Mouse (Mus musculus) heart, adult 2 months (tissue): Measurements from ENCODE around the gene Kif1bp. TPM values are rescaled to one million over a fixed set of nuclear protein-coding genes. Genes with fewer than 3 reads are reported as not detected.

Experiments used
- DNase-seq, 2 experiments: peaks; one replicate each; pipeline ENCODE4 v3.0.0; 2021
- H3K27ac ChIP-seq: fragments of 200-600 bp; 2 replicates; pipeline ENCODE4 v1.8.1; 2022
- H3K27me3 ChIP-seq: fragments of 200-500 bp; 2 replicates; pipeline ENCODE4 v1.6.1; 2012; ENCODE audit warnings: mild to moderate bottlenecking, low read length, inconsistent platforms, mixed read lengths; ENCODE audit not compliant: control insufficient read depth, insufficient read depth
- H3K36me3 ChIP-seq: fragments of 200-500 bp; 2 replicates; pipeline ENCODE4 v1.6.1; 2012; ENCODE audit warnings: low read length, inconsistent platforms; ENCODE audit not compliant: control insufficient read depth, insufficient read depth
- H3K4me1 ChIP-seq: fragments of 200-500 bp; 2 replicates; pipeline ENCODE4 v1.6.1; 2011; ENCODE audit warnings: low read length; ENCODE audit not compliant: control insufficient read depth, insufficient read depth
- H3K4me3 ChIP-seq: fragments of 200-600 bp; 2 replicates; pipeline ENCODE4 v1.8.1; 2022
- H3K79me2 ChIP-seq: fragments of 200-500 bp; replicated peaks from 2 replicates; pipeline ENCODE4 v1.6.1; 2012; ENCODE audit warnings: mild to moderate bottlenecking, inconsistent platforms, low read length, moderate library complexity, mixed read lengths; ENCODE audit not compliant: control insufficient read depth, insufficient read depth
- H3K9ac ChIP-seq: fragments of 200-500 bp; 2 replicates; pipeline ENCODE4 v1.6.1; 2012; ENCODE audit warnings: low read depth, mild to moderate bottlenecking, control low read depth, inconsistent platforms, low read length, mixed read lengths
- CTCF ChIP-seq: fragments of 200-600 bp; IDR thresholded peaks from 2 replicates; pipeline ENCODE4 v1.8.1; 2022; ENCODE audit warnings: antibody characterized with exemption, mild to moderate bottlenecking, moderate library complexity
- EP300 ChIP-seq: fragments of 200-500 bp; IDR thresholded peaks from 2 replicates; pipeline ENCODE4 v1.6.1; 2011; ENCODE audit warnings: low read depth, low read length, control low read depth; ENCODE audit not compliant: insufficient read depth
- POLR2A ChIP-seq: fragments of 200-500 bp; IDR thresholded peaks from 2 replicates; pipeline ENCODE4 v1.6.1; 2011; ENCODE audit warnings: mild to moderate bottlenecking, low read depth, low read length, control low read depth; ENCODE audit not compliant: insufficient read depth
- WGBS: fragments of 180-500 bp; shearing (Covaris S2); methylation state at CpG from one replicate; pipeline ENCODE4 v1.1.7; 2018; 5-methylcytosine and 5-hydroxymethylcytosine counted together
- intact Hi-C: fragments of 180-260 bp; cut with DNase I; formaldehyde crosslinking; loops from one replicate; pipeline ENCODE4 v1.15.1; 2025
- polyA plus RNA-seq: library from polyadenylated mRNA; depleted of rRNA; stranded (reverse); fragments of >200 nt; gene quantifications from 2 replicates; pipeline ENCODE4 v1.2.3, GENCODE M21; 2012
- total RNA-seq, 2 experiments: library from RNA; stranded (reverse); gene quantifications; 2 replicates each; pipeline ENCODE4 v1.2.3; 2021

Kif1bp gene
- total and polyA plus RNA-seq, 3 experiments: 23.0 to 47.3 (median 43.3) TPM

DNA sequence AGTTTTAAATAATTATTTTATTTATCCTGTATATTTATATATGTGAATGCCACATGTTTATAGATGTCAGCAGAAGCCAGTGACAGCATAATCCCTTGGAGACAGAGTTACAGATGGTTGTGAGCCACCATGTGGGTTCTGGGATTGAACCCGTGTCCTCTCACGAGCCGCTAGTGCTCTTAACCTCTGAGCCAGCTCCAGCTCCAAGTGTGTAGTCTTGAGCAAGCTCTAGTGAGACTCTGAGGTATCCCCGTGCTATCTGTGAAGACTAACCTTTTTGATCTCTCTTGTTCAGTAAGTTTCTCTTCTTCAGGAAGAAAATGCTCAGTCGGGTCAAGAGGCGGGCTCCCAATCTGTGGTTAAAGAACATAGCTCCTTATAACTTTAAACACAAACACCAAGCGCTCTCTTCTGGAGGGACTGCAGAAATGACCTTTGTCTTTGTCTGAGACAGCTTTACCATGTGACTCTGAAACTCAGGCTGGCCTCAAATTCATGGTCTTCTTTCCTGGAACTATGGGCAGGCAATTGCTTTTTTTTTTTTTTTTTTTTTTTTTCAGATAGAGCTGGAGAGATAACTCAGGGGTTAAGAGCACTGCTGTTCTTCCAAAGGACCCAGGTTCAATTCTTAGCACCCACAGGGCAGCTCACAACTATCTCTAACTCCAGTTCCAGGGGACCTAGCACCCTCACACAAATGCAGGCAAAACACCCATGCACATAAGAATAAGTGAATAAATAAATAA, 8.0 kb downstream of the Kif1bp start:
- H3K36me3 ChIP-seq: peaks cover 2% of the 10 kb centered on the region; the same call in 1 of the 2 replicates
- no peaks in the 10 kb centered on the region for H3K4me1 ChIP-seq
- no peak overlapping the region for H3K9ac ChIP-seq
- TF ChIP-seq CTCF: no peak
- no peak for TF ChIP-seq EP300
- TF ChIP-seq POLR2A: no peak
- WGBS: 92% methylated on average over 7 of the region's 7 CpGs
- H3K27me3 ChIP-seq: no peaks in the 10 kb centered on the region
- no peak overlapping the region for H3K27ac ChIP-seq
- intact Hi-C loops: no loop called here
- H3K4me3 ChIP-seq: no peak overlapping the region
- no peak for DNase-seq
- no peaks in the 10 kb centered on the region for H3K79me2 ChIP-seq

DNA sequence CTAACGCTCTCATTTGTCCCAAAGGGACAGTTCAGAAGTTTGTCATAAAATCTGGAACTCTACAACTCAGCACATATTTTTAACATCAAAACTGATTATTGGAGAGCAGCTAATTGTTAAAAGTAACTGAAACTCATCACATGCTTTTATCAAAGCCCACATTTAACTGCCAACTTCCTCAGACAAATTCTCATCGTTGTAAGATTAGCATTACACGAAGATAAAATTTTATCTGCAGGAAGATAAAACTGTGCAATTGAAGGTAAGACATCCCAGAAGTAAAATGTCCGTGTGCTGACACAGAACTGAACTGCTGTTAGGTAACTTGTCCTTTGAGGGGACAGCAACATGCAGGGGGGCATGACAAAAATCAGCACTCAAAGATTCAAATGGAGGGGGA, 9.4 kb downstream of the Kif1bp start:
- H3K27me3 ChIP-seq: no peaks in the 10 kb centered on the region
- TF ChIP-seq POLR2A: no peak
- TF ChIP-seq CTCF: no peak
- H3K9ac ChIP-seq: no peak overlapping the region
- no peak for DNase-seq
- intact Hi-C loops: no loop called here
- H3K79me2 ChIP-seq: no peaks in the 10 kb centered on the region
- H3K27ac ChIP-seq: no peak overlapping the region
- H3K4me3 ChIP-seq: no peak overlapping the region
- no peaks in the 10 kb centered on the region for H3K4me1 ChIP-seq
- WGBS: 56% methylated on average over 4 of the region's 4 CpGs
- H3K36me3 ChIP-seq: peaks cover 2% of the 10 kb centered on the region; the same call in 1 of the 2 replicates

DNA sequence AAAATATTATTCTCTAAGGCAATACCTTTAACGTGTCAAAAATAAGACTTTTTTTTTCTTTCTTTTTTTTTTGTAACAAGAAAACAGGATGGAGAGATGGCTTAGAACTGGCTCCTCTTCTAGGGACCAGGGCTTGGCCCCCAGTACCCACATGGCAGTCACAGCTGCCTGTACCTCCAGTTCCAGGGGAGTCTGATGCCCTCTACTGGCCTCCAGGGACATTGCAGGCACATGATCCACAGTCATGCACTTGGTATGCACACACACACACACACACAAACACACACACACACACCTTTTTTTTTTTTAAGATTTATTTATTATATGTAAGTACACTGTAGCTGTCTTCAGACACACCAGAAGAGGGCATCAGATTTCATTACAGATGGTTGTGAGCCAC, 20.5 kb downstream of the Kif1bp start:
- Histone ChIP-seq H3K4me3 (no peak overlapping the region), H3K36me3 (no peaks in the 10 kb centered on the region), H3K4me1 (no peaks in the 10 kb centered on the region), H3K27ac (no peak overlapping the region), H3K79me2 (no peaks in the 10 kb centered on the region), H3K9ac (no peak overlapping the region), H3K27me3 (no peaks in the 10 kb centered on the region)
- intact Hi-C loops: no loop called here
- DNase-seq: no peak
- WGBS: 92% methylated on average over 1 of the region's 1 CpGs
- TF ChIP-seq CTCF: peak; percentile 50
- TF ChIP-seq EP300: no peak
- no peak for TF ChIP-seq POLR2A

DNA sequence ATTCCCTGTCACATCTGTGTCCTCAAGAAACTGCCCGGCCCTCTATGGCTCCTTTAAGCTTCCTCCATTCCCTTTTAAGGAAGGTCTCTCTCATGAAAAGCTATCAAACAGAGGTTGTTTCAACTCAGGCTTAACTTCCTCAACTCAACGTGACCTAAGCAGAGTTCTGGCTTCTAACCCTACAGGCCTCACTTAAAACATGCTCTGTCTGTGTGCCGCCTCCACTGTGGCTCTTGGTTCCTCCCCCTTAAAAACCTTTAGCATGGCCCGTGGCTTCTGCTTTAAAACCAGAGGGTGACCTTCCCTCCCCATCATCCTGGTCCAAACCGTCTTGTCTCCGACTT, 21.7 kb downstream of the Kif1bp start:
- no peaks in the 10 kb centered on the region for H3K79me2 ChIP-seq
- TF ChIP-seq CTCF (no peak), POLR2A (no peak), EP300 (no peak)
- H3K36me3 ChIP-seq: no peaks in the 10 kb centered on the region
- H3K27ac ChIP-seq: no peak overlapping the region
- H3K9ac ChIP-seq: no peak overlapping the region
- no peak overlapping the region for H3K4me3 ChIP-seq
- no peak for DNase-seq
- H3K27me3 ChIP-seq: no peaks in the 10 kb centered on the region
- intact Hi-C loops: no loop called here
- WGBS: 81% methylated on average over 6 of the region's 6 CpGs
- no peaks in the 10 kb centered on the region for H3K4me1 ChIP-seq

DNA sequence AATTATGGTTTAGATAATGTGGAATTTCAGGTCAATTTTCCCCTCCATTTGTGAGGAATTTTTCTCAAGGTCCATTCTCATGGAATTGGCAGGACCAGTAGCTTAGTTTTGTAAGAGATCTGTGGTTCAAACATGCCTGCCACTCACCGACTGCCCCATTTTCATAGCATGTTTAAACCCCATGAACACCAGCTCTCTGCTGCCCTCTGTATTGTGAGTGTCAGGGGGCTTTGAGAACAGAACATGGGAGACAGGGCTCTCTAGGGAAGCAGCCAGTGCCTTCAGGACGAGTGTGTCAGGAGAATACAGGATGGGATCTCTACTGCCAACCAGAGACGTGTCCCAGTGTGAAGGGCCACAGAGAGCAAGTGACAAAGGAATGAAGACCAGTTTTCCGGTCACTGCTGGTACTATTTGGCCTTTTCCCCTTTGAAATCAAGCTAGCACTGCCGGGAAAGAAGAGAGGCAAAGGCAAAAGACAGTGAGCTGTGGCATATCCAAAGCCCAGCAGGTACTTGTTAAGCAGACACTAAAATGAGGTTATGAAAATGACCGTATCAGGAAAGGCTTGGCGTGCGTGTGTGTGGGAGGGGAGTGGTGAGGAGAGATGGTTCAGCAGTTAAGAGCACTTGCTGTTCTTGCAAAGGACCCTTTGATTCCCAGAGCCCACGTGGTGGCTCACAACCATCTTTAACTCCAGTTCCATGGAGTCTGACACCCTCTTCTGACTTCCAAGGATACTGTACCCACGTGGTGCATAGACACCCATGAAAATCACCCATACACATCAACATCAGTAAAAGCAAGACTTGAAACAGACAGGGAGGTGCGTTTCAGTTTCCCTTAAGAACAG, 22.3 kb downstream of the Kif1bp start:
- TF ChIP-seq POLR2A (no peak), CTCF (no peak), EP300 (no peak)
- WGBS: 70% methylated on average over 11 of the region's 11 CpGs
- intact Hi-C loops: no loop called here
- Histone ChIP-seq H3K4me1 (no peaks in the 10 kb centered on the region), H3K36me3 (no peaks in the 10 kb centered on the region), H3K27ac (no peak overlapping the region), H3K79me2 (no peaks in the 10 kb centered on the region), H3K27me3 (no peaks in the 10 kb centered on the region), H3K9ac (no peak overlapping the region), H3K4me3 (no peak overlapping the region)
- DNase-seq: no peak

DNA sequence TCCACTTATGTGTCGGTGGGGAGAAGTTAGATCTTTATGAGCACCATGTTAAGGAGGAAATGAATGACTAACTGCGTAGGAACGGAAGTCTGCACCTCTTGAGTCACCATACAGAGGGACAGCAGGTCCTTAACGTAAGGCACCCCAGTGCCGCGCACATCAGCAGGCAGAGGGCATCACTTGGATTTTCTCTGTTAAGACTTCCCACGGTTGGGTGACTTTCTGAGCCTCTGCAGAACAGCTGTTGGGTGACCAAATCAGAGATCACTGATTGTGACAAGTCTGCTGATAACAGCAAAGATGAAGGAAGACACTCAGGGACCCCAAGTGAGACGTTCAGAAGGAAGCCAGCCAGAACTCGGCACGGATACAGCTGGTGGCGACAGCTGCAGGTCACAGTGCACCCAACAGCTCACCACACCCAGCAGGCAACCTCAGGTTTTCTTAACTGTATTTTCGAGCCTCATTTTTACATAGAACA, 24.6 kb downstream of the Kif1bp start:
- DNase-seq: no peak

More for the DNA sequence above, 24.6 kb downstream of the Kif1bp start:
- Histone ChIP-seq H3K27me3 (no peaks in the 10 kb centered on the region), H3K36me3 (no peaks in the 10 kb centered on the region), H3K9ac (no peak overlapping the region), H3K4me1 (peaks cover 2% of the 10 kb centered on the region; the same call in 1 of the 2 replicates), H3K27ac (no peak overlapping the region), H3K4me3 (no peak overlapping the region), H3K79me2 (no peaks in the 10 kb centered on the region)
- TF ChIP-seq CTCF (no peak), POLR2A (no peak), EP300 (no peak)
- intact Hi-C loops: no loop called here
- 54% methylated on average over 12 of the region's 12 CpGs for WGBS
